Mouse (Mus musculus): ENCODE results near the gene Npw. TPM values are rescaled to one million over a fixed set of nuclear protein-coding genes. Genes with fewer than 3 reads are reported as not detected.
A peak's percentile ranks its signal among the peaks of the same experiment; 100 is the strongest.

Npw gene
- 1 to 10 TPM in 1 of 2 experiments, not detected in 1; 1.2 TPM for total RNA-seq (2021)

- no peak for DNase-seq (ENCODE audit: low spot score in 2 of 2)
- intact Hi-C loops (cut with DNase I), result no loop called here
These were observed at the start of gene Npw for GRCm38 (mm10) chr17:24658017-24658758. Gene Npw (minus strand): TSS chr17:24658457.

- intact Hi-C loops (cut with DNase I), result no loop called here
- DNase-seq (ENCODE audit: low spot score in 2 of 2), result no peak
These were observed 49.7 kb upstream of the Npw start for GRCm38 (mm10) chr17:24707801-24708425.

DNA sequence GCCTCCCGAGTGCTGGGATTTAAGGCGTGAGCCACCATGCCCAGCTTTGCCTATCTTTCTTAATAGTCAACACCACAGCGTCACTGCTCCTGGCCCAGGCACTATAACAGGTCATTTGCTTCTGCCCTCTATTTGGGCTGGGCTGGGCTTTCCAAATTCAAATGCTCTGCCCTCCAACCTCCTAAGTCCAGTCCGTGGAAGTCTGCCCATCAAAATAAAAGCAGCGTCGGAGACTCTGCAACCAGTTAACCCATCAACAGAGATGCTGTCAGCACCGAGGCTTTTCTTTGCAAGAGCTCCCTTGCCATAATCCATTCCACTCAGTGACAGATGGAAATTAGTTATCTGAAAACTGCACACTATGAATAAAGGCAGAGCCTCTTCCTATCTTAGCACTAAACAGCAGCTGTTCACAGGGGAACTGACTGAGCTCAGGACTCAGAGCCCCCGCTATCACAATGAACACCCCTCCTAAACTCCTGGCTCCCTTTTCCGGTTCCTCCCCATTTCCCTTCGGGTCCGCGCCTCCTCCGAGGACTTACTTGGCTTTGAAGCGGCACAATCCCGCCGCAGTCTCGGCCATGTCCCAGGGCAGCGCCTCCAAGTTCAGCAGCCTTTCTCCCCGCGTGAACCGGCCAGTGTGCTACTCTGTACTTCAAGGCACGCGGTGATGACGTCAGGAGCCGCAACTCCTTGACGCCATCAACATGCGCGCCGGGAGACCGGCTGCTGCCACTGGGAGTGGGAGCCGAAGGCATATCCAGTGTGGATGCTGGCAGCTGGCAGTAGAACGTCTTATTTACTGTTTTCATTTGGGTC, 48.9 kb upstream of the Npw start, which contains the start of gene Tbl3:
Tbl3 (minus strand) TSS at position 679 of the 819 bp plus-strand sequence.
- peak; percentile 97 to 98 for DNase-seq (ENCODE audit: low spot score in 2 of 2)
- intact Hi-C loops (cut with DNase I), result no loop called here

- intact Hi-C loops (cut with DNase I), result no loop called here
- DNase-seq (ENCODE audit: low spot score in 2 of 2), result no peak
These were observed 47.6 kb upstream of the Npw start for GRCm38 (mm10) chr17:24705821-24706220.

DNA sequence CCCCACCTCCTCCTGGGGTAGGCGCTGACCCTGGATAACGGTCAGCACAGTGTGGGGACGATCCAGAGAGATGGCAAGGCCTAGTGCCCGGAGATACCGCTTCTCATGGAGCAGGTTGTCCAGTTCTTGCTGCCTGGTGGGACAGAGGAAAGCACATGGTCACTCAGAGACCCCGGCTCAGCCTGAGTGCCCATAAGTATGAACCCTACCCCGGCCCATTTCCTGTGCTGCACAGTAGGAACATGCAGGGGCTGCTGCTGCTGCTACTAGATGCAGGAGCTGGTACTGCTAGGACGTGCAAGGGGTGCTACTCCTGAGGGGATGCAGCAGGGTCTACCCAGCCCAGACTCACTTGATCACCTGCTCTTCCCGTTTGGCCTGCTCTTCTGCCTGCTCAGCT, 43.0 kb upstream of the Npw start:
- intact Hi-C loops (cut with DNase I), result no loop called here
- no peak for DNase-seq (ENCODE audit: low spot score in 2 of 2)

- DNase-seq (ENCODE audit: low spot score in 2 of 2), result no peak
- intact Hi-C loops (cut with DNase I), result no loop called here
These were observed 41.2 kb upstream of the Npw start for GRCm38 (mm10) chr17:24699473-24699872.

- intact Hi-C loops (cut with DNase I), result no loop called here
- DNase-seq (ENCODE audit: low spot score in 2 of 2), result no peak
These were observed 40.5 kb upstream of the Npw start for GRCm38 (mm10) chr17:24698715-24699114.

GRCm38 (mm10) chr17:24697985-24698384, 39.7 kb upstream of the Npw start:
- intact Hi-C loops (cut with DNase I), result no loop called here
- no peak for DNase-seq (ENCODE audit: low spot score in 2 of 2)

DNA sequence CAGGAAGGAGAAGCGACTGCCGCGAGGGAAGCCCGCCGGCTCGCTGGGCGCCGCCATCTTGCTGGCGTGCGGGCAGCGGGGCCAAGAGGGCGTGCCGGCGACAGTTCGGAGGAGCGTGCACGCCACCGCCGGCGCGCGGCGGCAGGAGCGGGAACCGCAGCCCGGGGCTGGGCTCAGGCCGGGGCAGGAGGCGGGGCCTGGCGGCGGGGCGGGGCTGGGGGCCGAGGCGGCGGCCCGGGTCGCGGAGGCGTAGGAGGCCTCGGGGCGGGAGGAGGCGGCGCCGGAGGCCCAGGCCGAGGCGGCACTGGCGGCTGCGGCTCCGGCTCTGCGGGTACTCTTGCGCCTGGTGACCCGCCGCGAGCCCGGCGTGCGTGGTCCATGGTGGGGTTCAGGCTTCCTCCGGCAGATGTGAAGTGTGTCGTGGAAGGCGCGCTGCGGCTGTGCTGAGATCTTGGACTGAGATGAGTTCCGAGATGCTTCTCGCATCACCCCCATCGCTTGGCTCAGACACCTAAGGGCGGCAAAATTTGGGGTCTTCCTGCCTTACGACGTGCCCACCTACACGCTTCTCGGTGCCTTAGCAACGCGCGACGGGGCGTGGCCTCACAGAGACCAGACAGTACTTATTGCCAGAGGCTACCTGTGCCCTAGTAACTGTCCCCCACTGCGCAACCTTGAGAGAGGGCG, 37.9 kb upstream of the Npw start, which contains the start of the genes Gfer and Noxo1:
Gfer (minus strand) TSS at position 146 of the 687 bp plus-strand sequence.
Noxo1 (plus strand) TSS at position 224 of the 687 bp plus-strand sequence.
- intact Hi-C loops (cut with DNase I), result no loop called here
- peak; percentile 82 to 86 for DNase-seq (ENCODE audit: low spot score in 2 of 2)

GRCm38 (mm10) chr17:24695326-24696010, 37.2 kb upstream of the Npw start:
- intact Hi-C loops (cut with DNase I), result no loop called here
- no peak for DNase-seq (ENCODE audit: low spot score in 2 of 2)

DNA sequence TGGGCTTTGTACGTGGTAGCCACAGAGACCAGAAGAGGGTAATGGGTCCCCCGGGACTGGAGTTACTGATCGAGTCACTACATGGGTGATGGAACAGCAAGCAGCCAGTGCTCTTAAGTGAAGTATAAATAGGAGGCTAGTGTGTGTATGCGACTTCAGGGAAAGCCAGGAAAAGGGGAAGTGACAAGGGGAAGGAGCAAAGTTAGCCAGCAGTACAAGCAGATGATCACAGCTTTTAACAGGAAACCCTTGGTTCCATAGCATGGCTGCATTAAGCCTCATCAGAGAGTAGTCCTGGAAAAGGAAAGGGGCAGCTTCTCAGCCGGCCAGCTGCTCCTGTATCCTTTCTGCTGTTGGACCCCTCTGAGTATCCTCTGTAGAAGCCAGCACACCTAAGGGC, 34.1 kb upstream of the Npw start:
- intact Hi-C loops (cut with DNase I), result no loop called here
- DNase-seq (ENCODE audit: low spot score in 2 of 2), result no peak

GRCm38 (mm10) chr17:24689251-24690081, 31.2 kb upstream of the Npw start, which contains the start of gene Syngr3:
Gene Syngr3 (minus strand): TSS chr17:24689955.
- intact Hi-C loops (cut with DNase I), result no loop called here
- peak; percentile 52 to 60 for DNase-seq (ENCODE audit: low spot score in 2 of 2)

- no peak for DNase-seq (ENCODE audit: low spot score in 2 of 2)
- intact Hi-C loops (cut with DNase I), result no loop called here
These were observed 29.3 kb upstream of the Npw start for GRCm38 (mm10) chr17:24687599-24687998.

GRCm38 (mm10) chr17:24687146-24687595, 28.9 kb upstream of the Npw start:
- DNase-seq (ENCODE audit: low spot score in 2 of 2), result no peak
- intact Hi-C loops (cut with DNase I), result no loop called here

- intact Hi-C loops (cut with DNase I), result no loop called here
- DNase-seq (ENCODE audit: low spot score in 2 of 2), result no peak
These were observed 28.3 kb upstream of the Npw start for GRCm38 (mm10) chr17:24686514-24686913.

GRCm38 (mm10) chr17:24677500-24678080, 19.3 kb upstream of the Npw start:
- intact Hi-C loops (cut with DNase I), result loop anchor here (5.0 kb wide), 1 partner anchor 200 kb away; the partner anchor contains the start of gene Mlst8
- no peak for DNase-seq (ENCODE audit: low spot score in 2 of 2)

DNA sequence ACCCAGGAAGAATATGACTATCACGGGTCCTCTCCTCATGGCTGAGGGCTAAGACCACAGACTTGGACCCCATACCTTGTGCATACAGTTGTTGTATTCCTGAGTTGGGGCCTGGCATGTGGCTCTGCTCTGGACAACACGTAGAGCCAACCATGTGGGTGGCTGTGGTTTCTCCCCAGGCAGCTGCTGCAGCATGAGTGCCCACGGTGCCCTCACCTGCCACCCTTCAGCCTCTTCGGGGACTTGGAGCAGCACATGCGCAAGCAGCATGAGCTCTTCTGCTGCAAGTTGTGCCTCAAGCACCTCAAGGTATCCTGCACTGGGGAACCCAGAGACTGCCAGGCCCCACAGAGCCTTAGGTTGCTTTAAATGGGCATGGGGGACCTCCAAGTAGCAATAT, 18.6 kb upstream of the Npw start:
- DNase-seq (ENCODE audit: low spot score in 2 of 2), result no peak
- intact Hi-C loops (cut with DNase I), result loop anchor here (5.0 kb wide), 1 partner anchor 200 kb away; the partner anchor contains the start of gene Mlst8

Data from left cerebral cortex, postnatal 25 days (tissue).